Mouse (Mus musculus): ENCODE results near the gene D6Ertd527e.

Gene D6Ertd527e

GRCm38 (mm10) chr6:87153231-87153580 lies 48.7 kb downstream of the D6Ertd527e start:
- no peak for DNase-seq

- DNase-seq: no peak
Observed at GRCm38 (mm10) chr6:87153836-87154235, 49.3 kb downstream of the D6Ertd527e start.

- DNase-seq: no peak
Observed at GRCm38 (mm10) chr6:87158062-87158623, 53.6 kb downstream of the D6Ertd527e start.

DNA sequence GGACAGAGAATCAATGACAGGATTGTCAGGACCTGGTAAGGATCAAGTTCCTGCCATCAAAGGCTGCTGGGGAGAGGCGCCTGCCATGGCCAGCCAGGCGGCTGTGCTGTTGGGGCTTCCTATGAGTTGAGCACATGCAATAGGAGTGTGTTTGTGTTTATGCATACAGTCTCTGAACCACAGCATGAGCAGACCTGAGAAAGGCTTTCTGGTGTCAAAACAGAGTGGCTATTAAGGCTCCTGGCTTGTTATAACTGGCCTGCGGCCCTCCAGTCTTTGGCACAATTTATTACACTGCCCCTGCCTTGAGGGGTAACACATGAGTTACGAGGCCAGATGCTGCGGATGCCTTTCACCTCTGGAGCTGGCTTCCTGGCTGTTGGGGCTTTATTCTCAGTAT lies 55.6 kb downstream of the D6Ertd527e start:
- no peak for DNase-seq

DNA sequence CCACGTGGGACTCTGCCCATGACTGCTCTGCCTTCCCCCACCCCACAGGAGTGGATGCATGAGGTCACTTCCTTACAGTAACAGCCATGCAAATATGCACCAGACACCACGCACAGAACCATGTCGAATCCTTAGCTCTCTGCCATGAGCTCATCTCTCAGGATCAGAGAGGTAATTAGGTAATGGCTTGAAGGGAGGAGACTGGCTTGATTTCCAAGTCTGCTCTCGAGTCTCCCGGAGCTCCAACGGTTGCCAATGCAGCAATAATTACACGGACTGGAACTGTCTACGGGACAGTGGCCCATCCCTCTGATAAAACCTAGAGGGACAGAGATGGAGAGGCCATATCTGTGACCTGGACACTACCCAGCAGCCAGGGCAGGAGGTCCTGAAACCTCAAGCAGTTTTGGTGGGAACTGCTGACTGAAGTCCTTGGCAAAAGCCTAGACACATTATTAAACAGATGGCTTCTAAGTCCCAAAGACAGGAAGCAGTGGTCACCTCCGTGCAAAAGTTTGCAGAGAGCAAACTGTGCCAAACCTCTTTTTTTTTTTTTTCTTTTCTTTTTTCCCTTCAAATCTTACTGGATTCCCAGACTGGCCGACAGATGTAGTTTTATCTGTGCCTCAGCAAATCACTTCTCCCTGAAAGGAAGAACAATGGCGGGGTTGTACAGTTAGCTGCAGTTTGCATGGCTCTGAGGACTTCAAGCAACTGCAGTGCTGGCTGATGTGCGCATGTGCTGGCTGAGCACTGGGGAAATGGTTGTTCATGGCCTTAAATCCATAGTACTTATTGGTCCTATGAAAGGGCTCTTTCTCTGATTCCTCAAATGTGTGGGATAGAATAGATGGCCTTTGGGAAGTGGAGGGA lies 57.1 kb downstream of the D6Ertd527e start:
- DNase-seq: no peak

All from lung, postnatal 4 days (tissue).